Mouse (Mus musculus) thymus, adult 18-20 months (tissue): ENCODE measurements at regions not wholly inside any gene's neighbourhood (a gene's known extent, or its start where the extent isn't known, plus 50 kb on each side); places are given as distances from the start of the nearest gene placed in this dataset.

Experiments used
- DNase-seq, 2 experiments: peaks; one replicate each; pipeline ENCODE4 v3.0.0; 2022; ENCODE audit warnings: mixed read lengths in 2 of 2

DNA sequence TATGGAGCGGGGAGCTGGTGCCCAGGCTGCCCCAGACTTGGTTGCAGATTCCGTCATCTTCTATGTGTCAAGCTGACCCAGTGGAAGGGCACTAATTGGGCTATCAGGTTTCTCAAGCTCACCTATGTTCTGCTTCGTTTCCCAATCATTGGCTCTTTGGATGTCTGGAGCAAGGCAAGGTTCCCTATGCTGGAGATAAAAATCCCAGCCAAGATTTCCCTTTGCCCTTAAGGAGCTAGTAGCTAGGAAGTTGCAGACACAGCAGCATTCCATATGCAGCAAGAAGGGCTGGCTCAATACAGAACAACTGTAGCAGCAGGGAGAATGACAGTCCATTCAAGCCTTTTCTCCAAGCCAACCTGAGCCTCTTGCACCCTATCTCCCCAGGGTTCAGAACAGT lies 159.2 kb upstream of the Zfp706 start:
- no peak for DNase-seq

DNA sequence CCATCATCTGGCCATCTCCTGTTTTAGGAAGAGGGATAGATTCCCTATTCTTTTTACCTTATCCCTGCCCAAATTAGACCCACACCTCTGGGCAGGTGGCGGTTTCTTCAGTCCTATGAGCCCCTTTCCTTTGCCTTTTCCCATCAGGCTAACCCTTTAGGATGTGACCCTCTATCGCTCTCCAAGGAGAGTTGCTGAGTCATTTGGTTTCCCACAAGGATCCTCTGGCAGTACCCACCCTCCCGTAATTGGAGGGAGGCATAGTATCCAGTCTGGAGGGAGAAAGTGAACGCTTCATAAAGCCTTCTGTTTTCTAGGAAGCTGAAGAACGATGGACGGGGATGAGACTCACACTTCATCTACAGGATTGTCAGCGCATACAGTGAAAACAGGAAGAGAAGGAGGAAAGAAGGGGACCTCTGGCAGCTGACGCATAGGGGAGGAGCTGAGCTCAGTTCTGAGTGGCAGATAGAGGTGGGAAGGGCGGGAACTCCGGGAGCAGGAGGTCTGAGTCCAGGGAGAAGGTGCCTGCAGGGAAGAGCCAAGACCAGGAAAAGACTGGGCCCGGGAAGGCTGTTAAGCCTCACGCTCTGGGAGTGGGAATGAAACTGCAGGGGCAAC lies 158.4 kb upstream of the Zfp706 start:
- no peak for DNase-seq

DNA sequence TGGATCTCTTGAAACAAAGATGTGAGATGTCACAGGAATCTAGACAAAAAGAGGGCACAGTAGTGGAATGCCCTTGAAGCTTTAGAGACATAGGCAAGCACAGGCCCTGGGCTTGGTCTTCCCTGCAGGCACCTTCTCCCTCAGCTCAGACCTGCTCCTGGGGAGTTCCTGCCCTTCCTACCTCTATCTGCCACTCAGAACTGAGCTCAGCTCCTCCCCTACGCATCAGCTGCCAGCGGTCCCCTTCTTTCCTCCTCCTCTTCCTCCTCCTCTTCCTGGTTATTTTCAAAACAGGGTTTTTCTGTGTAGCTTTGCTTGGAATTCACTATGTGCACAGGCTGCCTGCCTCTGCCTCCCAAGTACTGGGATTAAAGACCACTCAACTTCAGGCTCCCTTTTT lies 157.6 kb upstream of the Zfp706 start:
- DNase-seq: no peak

DNA sequence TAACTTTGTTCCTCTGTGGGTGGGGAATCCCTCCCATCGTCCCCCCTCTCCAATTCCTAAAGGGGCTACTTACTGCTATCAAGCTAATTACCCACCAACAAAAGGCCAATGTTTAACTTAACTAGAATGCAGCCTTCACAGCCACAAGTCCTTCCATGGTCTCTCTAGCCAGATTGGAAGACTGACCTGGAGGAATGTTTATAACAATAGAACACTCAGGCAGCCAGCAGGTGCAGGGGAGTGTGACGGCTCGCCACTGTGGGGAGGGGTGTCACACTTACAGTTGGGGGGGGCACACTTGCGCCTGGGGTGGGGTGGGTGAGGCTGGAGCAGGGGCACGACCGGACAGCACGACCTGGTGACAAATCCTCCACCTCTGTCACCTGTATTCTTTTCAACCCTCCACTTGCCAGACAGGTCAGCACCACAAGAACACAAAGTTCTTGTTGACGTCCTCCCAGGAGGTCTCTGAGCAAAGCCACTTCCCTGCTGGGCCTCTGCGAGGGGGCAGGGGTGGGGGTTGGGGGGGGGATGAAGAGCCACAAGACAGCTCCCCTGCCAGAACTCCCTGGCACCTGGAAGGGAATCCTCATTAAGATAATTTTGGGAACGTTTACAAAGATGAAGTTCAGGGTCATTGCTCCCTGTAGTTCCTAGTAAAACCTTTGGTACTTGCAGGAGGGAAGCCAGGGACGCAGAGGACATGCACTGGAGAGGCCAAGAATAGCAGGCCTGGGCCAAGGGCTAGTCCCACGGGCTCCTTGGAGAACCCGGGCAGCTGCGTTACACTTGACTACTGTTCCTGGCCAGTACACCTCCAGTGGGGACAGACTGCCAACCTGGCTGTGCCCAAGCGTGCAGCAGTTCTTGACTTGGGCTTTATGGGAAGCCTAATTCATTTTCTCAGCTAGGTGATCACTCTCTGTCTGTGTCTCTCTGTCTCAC lies 156.9 kb upstream of the Zfp706 start:
- no peak for DNase-seq

DNA sequence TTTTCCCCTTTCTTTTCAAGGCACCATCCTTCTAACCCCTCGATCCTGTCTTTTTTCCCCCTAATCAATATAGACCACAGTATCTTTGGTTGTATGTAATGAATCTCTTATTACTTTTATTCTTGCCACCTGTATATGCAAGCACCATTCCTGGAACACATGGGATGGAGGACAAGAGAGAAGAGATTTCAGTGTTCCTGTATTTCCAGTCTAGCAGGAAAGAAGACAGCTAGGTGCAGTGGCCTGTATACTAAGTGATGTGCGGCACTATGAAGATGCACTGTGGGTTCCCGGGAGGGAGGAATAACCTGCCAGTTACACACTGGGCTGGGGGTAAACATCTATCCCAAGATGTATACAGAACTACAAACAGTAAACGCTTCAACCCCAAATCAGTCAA lies 152.4 kb upstream of the Zfp706 start:
- no peak for DNase-seq

DNA sequence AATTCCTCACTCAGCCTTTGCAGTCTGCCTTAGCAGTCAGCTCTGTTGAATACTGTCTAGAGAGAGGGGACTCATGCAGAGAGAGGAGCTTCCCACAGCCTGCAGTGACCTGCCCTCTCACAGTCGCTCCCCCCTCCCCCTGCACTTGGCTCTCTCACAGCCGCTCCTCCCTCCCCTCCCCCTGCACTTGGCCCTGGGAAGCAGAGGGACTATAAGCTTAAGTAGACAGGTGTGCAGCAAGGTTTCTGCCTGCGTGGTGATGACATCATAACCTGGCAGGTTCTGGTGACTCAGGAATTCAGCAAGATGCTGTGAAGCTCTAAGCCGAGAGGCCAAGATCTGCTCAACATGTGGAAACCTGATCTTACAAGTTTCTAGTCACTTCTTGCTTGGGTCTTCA lies 151.8 kb upstream of the Zfp706 start:
- DNase-seq: no peak

DNA sequence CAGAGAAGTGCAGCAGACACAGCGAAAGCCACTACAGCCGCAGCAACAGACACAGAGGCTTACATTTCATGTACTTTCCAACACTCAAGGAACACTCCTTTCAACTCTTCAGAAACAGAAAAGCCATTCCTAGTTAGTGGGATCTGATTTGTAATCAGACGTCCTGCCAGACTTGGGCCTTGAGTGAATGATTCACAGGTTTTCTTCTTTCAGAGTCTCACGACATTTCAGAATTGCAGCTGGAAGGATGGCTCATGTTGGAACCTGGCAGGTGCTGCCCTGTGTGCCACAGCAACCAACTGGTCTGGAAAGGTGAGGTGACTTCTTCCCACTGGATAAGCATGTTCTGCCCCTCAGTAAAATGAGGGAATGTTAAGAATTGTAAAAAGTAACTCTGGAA lies 149.8 kb upstream of the Zfp706 start:
- DNase-seq: no peak

DNA sequence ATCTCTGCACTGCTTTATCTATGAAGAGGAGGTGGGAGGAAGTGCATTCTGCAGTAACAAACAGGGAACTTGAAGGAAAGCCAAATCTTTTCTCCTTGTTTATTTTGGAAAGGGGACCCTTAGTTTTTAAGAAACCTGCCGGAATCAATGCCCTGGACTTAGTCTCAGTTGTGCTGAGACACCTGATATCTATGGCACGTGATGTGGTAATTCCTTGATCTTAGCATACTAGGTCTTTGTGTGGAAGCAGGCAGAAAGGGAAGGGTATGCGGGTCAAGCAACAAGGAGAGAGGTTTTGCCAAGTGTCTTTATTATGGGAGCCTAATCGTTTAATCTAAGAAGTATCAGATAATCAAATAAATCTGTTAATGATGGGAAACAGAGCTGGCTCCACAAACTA lies 147.4 kb upstream of the Zfp706 start:
- DNase-seq: no peak

DNA sequence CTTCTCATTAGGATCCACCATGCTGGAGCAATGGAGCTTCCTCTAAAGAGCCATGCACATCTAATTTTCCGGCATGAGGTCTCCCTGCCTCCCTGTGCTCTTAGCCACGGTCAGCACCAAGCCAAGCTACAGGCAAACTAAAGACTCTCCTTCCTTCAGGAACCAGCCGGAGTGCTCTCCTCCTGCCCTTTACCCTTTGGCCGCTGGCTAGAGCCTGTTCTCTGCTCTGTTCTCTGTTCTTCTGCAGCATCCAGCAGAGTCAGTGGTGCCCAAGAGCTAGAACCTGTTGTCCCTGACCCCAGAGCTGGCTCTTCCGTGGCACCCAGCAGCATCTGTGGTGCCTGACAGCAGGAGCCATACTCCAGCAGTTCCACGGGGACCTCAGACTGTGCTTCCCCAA lies 145.6 kb upstream of the Zfp706 start:
- DNase-seq: no peak

DNA sequence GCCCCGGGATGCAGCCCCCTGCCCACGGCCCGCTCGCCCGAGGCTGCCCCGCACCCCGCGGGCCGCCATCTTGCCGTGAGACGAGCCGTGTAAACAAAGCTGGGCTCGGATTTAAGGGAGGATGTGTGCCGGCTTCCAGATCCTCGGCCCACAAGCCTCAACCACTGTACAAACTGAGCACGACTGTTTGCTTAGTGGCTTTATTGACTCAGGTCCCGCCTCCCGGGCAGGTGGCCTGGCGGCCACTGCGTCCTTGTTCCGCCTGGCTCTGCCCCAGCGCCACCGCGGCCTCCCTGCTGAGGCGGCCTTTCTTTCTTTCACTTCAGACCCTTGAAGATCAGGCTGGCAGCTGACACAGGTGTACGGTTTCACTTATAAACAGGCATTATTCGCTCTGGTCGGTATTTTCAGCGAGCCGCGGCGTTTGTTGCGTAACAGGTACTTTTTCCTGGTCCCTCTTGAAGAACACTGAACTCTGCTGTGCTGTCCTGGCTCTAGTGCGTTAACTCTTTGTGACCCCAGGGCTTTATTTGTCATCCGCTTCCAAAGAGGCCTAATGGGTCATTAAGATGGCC lies 128.1 kb upstream of the Zfp706 start:
- DNase-seq: peak; percentile 19 to 21

DNA sequence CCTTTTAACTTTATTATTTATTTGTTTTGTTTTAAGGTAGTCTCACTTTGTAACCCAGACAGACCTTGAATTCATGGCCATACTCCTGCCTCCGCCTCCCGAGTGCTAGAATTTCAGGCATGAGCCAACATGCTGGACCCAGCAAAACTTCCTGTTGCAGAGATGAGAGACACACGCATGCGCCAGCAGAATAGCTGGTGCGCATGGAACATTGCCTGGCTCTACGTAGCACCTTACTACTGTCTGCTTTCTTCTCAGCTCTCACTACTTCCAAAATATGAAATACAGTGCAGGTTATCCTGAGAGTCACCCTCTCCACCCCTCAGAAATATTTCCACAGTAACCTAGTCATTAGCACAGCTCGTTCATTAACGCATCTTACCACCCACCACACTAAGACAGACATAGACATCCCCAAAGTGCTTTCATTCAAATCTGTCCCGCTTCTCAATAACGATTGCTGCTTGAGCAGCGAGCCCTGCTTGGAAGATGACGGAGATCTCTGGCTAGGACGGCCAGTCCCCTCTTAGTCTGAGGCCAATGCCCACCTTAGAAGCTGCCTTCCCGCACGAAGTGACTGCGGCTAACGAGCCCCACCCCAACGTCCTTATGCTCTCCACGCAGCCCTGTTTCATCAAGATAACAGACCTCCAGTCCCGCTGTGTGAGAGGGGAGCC lies 127.5 kb upstream of the Zfp706 start:
- no peak for DNase-seq

DNA sequence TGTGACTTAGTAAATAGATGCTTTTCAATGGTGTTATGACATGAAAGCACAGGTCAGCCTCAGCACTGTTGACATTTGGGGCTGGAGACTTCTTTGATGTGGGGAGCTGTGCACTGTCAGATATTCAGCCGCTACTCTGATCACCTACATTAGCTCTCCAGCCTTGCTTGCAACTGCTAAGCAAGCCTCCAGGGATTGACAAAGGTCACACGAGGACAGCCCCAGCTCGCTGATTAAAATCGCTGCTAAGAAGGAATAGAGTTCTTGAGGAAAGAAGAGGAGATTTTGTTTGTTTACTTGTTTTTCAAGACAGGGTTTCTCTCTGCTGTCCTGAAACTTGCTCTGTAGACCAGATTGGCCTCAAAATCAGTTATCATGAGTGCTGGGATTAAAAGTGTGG lies 126.8 kb upstream of the Zfp706 start:
- no peak for DNase-seq

DNA sequence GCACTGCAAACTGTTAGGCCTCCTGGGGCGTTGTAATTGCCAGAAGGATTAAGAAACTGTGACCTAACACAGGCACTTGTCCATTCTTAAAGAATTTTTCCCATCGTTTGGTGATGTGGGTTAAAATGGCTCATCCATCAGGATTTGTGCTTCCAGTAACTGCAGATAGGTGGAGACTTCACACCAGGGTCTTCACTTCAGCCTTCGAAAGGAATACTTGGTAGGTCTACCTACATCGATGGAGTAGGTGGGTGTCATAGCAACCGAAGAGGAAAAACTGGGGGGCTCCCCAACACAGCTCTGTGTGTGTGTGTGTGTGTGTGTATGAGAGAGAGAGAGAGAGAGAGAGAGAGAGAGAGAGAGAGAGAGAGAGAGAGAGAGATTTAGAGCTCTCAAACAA lies 126.3 kb upstream of the Zfp706 start:
- DNase-seq: no peak

DNA sequence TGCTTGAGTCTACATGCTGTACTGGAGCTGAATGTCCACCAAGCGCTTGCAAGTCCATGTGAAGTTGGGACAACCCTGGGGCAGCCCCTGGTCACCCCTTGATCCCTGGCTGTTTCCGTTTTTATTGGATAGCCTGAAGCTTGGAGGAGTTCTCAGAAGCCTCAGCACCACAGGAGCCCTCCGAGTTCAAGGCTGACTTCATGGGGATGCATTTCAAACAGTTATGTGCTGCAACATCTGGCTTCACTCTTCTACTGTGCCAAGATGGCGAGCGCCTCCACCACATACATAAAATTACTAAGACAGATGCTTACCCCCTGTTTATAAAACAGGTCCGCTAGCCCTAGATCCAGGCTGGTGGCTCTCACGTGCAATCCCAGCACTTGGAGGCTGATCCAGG lies 120.1 kb upstream of the Zfp706 start:
- no peak for DNase-seq

DNA sequence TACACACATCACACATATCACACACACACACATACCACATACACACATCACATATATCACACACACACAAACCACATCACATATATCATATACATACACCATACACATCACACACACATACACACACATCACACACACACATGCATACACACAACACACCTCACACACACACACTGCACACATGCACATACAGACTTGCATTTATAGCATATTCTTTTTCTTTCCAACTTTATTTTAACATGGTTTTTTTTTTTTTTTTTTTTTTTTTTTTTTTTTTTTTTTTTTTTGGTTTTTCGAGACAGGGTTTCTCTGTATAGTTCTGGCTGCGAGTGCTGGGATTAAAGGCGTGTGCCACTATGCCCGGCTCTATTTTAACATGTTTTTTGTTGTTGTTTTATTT lies 119.6 kb upstream of the Zfp706 start:
- no peak for DNase-seq

DNA sequence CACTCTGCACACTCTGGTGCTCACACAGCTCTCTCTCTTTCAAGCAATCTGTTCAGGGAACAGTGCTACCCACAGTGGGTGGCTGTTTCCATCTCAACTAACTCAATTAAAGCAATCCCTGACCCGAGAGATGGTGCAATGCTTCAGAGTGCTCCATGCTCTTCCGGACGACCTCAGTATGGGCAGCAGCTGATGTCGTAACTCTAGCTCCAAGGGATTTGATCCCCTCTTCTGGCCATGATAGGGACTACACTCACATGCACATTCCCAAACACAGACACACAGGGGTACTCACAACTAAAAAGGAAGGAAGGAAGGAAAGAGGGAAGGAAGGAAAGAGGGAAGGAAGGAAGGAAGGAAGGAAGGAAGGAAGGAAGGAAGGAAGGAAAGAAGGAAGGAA lies 118.2 kb upstream of the Zfp706 start:
- no peak for DNase-seq

DNA sequence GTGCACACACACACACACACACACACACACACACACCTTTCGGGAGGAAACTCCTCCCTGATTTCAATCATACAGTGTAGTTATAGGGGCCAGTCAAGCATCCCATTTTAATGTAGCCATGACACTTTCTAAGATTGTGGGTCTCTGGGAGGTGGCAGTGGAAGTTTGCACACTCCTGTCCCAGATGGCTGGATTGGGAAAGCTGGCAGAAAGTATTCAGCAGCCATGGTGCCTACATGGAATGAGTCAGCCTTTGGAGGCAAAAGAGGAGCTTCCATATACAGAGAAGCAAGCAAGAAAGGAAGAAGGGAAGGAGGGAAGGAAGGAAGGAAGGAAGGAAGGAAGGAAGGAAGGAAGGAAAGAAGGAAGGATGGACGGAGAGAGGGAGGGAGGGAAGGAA lies 117.4 kb upstream of the Zfp706 start:
- no peak for DNase-seq

DNA sequence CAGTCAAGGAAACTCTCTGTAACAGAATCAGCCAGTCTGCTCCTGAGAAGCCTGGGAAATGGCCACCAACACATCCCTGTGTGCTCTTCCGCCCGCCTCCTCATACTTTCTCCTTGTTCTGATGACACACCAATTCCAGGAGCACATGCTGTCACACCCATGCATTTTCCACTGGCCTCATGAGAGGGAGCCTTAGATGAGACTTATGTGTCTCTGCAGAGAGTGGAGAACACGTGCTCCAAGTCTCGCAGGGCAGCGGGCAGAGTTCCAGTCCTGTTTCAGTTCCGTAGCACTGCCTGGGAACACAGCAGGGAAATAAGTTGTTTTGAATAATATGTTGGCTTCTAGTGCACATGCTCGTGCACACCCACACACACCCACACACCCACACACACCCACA lies 116.7 kb upstream of the Zfp706 start:
- no peak for DNase-seq

DNA sequence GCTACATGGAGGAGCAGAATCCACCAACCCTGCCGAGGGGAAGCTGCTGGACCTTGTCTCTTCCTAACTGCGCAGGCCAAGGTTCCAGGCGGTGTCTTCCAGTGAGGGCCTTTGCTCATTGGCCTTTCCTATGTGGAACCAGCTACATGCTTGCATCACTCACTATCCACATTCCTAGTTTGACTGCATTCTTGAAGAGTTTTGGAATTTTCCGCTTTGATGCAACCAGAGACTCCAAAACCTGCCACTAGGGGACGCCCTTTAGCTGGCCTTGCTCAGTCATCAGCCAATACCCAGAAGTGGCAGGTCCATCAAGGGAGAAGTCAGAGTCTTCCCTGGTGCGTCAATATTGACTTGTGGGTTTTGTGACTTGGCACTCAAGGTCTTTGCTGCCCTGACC lies 112.8 kb upstream of the Zfp706 start:
- DNase-seq: peak; percentile 16 to 26

DNA sequence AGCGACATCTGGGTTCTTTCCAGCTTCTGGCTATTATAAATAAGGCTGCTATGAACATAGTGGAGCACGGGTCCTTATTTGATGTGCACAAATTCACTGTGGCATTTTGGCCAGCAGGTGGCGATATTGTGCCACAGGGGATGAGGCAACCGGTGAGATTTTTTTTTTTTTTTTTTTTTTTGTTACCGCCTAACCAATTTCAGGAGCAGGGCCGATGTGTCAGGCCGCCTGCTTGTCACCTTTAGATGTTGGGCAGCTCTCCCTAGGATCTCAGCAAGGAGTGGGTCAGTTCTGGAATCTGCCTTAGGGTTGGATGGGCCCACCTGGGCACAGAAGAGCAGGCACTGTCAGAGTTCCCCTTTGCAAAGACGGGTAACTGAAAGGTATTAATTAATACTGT lies 106.5 kb upstream of the Zfp706 start:
- peak in 1 of 2 experiments; percentile 17 for DNase-seq

DNA sequence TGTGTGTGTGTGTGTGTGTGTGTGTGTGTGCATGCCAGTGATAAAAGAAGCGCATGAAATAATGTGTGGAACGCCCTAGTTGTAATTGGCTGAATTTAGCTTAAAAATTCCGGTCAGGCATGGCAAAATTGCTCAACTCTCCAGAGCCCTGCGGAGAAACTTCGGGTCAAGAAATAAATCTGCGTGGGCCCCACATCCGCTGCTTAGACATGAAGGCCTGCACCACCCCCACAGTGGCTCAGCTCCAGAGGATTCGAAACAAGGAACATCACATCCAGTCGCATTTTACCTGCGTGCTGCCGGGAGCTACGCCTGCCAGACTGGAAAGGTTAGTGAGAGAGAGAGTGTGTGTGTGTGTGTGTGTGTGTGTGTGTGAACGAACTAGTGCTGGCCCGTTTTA lies 102.9 kb upstream of the Zfp706 start:
- no peak for DNase-seq

DNA sequence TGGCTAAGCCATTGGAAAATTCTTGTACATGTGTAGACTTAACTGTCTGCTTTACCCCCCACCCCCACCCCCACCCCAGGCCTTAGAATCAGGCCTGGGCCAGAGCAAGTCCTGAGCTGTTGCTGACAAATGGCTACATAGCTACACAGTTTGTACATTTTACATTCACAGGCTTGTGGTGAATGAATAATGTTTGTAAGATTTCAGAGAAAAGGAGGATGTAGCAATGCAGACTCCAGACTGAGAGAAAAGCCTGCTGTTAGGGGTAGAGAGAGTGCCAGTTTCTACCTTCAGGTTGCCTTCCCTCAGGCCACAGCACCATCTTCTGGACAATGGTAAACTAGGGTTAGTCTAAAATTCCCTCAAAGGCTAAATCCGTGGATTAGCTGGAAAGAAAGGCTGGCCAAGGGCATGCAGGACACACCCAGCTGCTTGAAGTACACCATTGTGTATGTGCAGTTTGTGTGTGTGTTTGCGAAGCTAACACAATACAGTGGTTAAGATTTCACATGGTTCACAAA lies 94.5 kb upstream of the Zfp706 start:
- no peak for DNase-seq

DNA sequence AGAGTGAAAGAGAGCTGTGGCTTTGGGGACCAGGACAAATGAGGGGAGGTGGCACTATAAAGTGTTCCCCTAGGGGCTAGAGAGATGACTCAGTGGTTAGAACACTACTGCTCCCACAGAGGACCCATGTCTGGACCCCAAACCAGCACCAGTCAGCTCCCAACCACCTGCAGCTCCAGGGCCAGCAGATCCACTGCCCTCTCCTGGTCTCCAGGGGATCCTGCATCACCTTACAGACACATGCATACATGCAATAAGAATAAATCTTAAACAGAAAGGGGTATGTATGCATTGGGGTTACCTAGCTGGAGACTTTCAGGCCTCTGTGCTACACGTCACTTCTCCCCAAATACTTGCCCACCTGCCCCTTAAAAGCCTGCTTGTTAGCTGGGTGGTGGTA lies 93.8 kb upstream of the Zfp706 start:
- no peak for DNase-seq
